Mouse (Mus musculus) spleen, postnatal 14 days (tissue): ENCODE data around the gene Tamm41.

Experiments used
- DNase-seq, 2 experiments: peaks; one replicate each; pipeline ENCODE4 v3.0.0; 2021 to 2022; ENCODE audit warnings: low spot score in 2 of 2

The Tamm41 gene

DNA sequence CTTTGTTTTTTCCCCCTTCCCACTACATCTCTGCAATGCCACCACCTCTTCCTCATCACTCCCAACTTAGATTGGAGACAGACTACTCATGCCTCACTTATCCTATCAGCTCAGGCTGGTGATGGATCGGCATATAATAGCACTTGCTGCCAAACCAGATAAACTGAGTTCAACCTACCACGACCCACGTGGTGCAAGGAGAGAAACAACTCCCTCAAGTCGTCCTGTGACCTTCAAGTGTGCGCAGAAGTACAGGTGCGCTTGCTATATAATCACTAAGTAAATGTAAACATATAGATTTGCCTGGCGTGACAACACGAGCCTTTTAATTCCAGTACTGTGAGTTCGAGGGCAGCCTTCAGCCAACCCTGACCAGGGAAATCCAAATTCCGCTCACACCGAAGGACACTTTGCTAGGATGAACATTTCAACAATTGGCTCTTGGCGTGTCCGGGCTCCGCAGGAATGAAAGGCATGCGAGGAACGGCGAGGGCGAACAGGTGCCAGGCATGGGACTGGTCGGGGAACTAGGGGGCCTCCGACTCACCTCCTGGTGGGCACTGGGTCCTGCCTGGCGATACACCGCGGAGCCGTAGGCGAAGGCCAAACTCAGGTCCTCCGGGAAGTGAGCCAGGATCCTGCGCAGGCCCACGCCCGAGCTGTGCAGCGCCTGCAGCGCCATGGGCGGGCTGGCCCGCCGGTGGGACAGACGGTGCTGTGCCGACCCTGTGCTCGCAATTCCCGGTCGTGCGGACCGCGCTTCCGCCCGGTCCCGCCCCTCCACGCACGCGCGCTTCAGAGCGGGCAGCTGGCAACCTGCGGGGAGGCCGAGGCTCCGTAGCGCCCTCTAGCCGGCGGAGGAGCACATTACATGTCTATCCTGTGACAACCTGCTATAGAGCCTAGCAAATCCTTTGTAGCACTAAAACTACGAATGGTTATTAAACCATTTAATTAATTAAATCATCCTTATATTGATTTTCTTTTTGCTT lies at the start of gene Tamm41:
Tamm41 (minus strand) TSS at position 774 of the 992 bp plus-strand sequence.
- DNase-seq, result peak; percentile 75 to 84

GRCm38 (mm10) chr6:115085274-115085841 lies 47.7 kb upstream of the Tamm41 start:
- DNase-seq, result no peak

- no peak for DNase-seq
Measured at GRCm38 (mm10) chr6:115076781-115077575, 39.3 kb upstream of the Tamm41 start.

DNA sequence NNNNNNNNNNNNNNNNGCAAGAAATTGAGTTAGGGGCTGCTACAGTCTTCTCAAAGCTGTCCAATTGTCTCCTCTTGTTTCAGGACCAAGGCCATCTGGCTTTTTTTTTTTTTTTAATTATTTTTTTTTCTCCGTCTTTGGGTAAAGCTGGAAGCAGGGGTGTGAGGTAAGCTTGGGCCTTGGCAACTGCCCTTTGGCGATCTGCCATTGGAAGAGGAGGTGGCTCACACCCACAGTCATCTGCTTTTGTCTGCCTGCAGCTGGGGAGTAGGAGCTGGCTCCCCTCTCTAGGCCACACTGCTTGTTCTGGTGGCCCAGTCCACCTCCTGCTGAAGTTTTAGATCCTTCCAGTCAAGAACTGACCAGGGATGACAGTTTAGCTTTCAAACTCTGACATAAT lies 34.3 kb upstream of the Tamm41 start:
- DNase-seq, result no peak

DNA sequence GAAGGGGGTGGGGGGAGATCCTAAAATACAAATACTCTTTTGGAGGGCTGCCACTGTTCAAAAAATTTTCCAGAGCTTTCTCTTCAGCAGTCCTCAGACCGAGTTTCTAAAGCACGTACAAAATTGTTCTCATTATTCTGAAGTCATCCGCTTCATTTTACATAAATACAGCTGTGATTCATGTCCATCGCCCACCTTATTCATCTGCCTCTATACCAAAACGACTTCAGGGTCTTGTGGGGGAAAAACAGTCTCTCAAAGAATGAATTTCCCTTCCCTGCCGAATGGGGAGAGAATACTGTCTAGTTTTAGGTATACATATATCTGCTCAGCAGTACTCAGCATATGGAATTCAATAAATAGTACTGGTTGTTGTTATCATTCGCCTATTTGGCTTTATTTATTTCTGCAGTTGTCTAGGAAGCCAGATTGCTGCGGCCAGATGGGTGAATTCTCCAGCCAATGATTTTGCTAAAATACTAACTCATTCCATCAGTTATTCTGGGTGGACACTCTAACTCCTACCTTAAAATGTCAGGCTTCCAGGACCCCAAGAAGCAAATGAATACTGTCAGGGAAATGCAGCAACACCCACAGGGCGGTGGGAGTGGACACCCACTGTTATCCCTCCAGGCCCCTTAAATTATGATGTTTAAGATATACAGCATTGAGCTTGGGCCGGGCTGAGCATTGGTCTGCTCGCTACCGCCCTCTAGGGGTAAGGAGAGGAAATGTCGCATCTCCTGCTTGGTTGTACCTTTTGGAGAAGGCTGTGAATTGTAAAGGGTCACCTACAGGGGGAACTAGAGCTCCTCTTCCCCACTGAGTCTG lies 27.9 kb upstream of the Tamm41 start:
- peak; percentile 13 to 39 for DNase-seq

DNA sequence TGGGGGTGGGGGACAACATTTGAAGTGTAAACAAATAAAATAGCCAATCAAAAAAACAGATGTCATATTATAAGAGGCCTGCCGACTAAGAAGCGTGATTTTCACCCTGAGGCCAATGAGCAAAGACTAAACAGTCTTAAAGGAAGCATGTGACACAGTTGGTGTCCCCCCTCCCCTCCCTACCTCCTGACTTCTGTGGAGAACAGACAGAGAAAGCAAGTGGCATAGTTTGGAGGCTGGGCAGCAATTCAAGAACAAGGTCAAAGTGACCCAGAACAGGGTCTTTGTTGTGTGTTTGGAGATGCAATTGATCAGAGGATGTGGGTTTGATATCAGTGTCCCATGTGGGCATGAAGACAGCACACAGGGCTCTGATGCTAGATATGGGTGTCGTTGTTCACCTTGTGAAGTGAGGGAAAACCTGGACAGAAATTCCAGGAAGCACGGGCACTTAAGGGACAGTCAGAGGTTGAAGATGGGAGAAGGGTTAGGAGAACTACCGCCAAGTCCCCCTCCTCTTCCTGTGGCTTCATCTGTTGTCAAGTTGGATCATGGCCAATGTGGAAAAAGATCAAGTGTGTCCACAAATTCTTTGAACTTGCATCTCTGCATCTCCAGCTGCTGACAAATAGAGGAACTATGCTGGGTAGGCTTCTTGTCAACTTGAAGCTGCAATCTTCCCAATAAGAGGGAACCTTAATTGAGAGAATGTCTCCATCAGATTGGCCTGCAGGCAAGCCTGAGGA lies 25.1 kb upstream of the Tamm41 start:
- no peak for DNase-seq

- DNase-seq, result no peak
Measured at GRCm38 (mm10) chr6:115059227-115059626, 21.6 kb upstream of the Tamm41 start.

DNA sequence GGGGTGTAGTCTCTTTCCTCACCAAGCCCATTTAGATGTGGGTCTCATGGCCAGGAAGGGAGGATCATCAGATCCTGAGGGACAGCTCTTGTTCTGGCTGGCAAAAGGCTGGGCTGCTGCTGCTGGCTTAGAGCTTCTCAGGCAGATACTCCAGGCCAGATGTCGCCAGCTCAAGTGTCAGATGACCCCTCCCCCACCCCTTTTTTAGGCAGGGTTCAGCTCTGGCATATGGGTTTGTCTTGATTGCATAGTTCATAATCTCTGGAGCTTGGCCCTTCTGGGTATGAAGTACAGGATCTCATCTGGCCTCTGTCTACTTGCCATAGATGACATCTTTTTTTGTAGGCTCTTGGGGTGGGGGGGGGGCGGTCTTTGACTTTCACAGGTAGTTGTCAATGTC lies 19.0 kb upstream of the Tamm41 start:
- DNase-seq, result no peak

GRCm38 (mm10) chr6:115055440-115055839 lies 17.8 kb upstream of the Tamm41 start:
- no peak for DNase-seq

GRCm38 (mm10) chr6:115051586-115052197 lies 14.0 kb upstream of the Tamm41 start:
- no peak for DNase-seq

GRCm38 (mm10) chr6:115049015-115049414 lies 11.3 kb upstream of the Tamm41 start:
- no peak for DNase-seq

DNA sequence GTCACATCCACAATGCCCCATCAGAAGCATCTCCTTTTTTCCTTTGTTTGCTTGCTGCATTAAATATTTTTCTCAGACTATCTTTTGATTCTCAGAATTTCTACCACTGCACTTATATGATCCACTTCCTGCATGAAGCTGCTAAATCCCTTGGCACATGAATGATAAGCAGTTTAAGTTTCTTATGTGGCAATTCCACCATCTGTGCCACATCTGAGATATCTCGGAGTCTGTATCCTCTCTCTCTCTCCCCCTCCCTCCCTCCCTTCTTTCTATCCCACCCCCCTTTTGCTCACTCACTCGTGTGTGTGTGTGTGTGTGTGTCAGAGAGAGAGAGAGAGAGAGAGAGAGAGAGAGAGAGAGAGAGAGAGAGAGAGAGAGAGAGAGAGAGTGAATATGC lies 10.1 kb upstream of the Tamm41 start:
- no peak for DNase-seq

- no peak for DNase-seq
Measured at GRCm38 (mm10) chr6:115046064-115046463, 8.4 kb upstream of the Tamm41 start.

GRCm38 (mm10) chr6:115044709-115045108 lies 7.0 kb upstream of the Tamm41 start:
- DNase-seq, result no peak

- no peak for DNase-seq
Measured at GRCm38 (mm10) chr6:115043657-115044500, 6.2 kb upstream of the Tamm41 start.

GRCm38 (mm10) chr6:115042609-115043008 lies 4.9 kb upstream of the Tamm41 start:
- no peak for DNase-seq

DNA sequence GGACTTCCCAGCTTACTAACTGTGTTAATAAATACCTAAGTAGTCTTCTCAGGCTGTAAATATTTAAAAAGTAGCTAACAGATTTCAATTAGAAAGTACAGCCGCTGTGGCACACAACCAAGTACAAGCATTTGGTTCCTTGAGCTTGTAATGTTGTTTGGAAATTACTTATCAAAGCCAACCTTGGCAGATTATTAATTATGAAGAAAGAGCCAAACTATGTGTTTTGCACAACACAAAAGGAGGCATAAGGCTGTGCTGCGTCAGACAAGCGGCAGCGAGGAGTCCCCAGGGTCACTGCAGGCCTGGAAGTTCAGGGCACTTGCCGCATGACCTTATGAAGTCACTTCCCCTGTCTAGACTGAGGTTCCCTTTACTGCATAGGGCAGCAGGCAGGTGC lies 4.2 kb downstream of the Tamm41 start:
- DNase-seq, result no peak

DNA sequence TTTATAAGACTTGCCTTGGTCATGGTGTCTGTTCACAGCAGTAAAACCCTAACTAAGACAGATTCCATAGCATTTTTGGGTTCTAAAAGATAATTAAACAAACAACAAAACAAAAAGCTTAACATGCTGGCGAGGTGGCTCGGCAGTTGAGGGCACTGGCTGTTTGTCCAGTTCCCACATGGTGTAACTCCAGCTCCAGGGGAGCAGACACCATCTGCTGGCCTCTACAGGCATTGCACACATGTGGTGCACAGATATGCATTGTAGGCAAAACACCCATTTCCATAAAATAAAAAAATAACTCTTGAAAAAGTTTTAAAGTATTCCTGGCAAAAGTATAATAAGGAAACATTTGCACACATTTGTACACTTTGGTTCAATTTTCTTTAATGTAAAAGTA lies 7.6 kb downstream of the Tamm41 start:
- DNase-seq, result no peak

DNA sequence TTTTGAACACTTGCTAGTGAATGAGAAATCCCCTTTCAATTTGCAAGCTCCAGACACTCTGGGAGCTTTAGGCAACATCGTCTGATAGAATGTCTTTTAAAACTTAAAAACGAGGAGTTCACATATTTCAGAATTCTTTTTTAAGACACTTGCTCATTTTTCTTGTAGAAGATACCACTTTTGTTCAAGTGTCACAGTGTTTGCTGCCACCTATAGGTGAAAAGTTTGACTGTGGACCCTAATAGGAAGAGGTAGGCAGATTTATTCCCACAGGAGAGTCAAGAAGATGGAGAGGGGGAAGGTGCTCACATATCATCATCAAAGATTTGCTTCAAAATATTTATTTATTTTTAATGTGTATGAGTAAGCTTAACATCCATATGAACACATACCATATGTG lies 8.4 kb downstream of the Tamm41 start:
- no peak for DNase-seq
